Mouse (Mus musculus): ENCODE measurements around the gene Cdcp1.

DNA sequence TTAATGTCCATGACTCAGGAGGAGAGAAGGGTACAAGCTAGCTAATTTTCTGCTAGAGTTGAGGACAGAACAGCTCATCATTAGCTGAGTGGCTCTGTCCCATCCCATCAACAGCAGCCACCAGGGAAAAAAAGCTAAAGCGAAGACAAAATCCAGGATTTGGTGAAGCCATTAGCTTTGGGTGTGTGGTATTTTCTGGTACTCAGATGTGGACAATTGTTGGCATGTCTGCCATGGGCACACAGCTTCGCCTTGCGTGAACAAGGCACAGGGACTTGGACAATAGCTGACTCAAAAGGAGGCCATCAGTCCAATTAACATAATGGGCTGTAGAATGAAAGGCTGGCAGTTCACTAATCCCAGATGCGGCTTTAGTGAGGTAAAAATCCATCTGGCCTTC is 41.5 kb downstream of the Cdcp1 start:
- TF ChIP-seq CTCF (IDR thresholded peaks at IDR 0.05; ENCODE audit: low read depth), result no peak
- no peak for TF ChIP-seq EP300 (IDR thresholded peaks at IDR 0.05; ENCODE audit: low read depth)
